Mouse (Mus musculus) heart, embryonic 12.5 days (tissue): ENCODE measurements around the gene Ficd. TPM values are rescaled to one million over a fixed set of nuclear protein-coding genes. Genes with fewer than 3 reads are reported as not detected.

Source experiments
- ATAC-seq: fragments of 200-750 bp; cut with Nextera tagmentation; 2 replicates; pipeline ENCODE4 v1.8.0; 2017; ENCODE audit warnings: moderate TSS enrichment, moderate library complexity; ENCODE audit not compliant: insufficient number of reproducible peaks, low FRiP score
- H3K27ac ChIP-seq: fragments of 300-500 bp; sonication (generic); 2 replicates; pipeline ENCODE4 v1.5.1; 2016; ENCODE audit warnings: mild to moderate bottlenecking, moderate library complexity; ENCODE audit not compliant: poor library complexity, severe bottlenecking
- H3K27me3 ChIP-seq: fragments of 300-500 bp; sonication (generic); replicated peaks from 2 replicates; pipeline ENCODE4 v1.6.1; 2016; ENCODE audit warnings: mild to moderate bottlenecking, moderate library complexity
- H3K36me3 ChIP-seq: fragments of 300-500 bp; sonication (generic); 2 replicates; pipeline ENCODE4 v1.6.1; 2016; ENCODE audit warnings: mild to moderate bottlenecking, moderate library complexity
- H3K4me1 ChIP-seq: fragments of 300-500 bp; sonication (generic); replicated peaks from 2 replicates; pipeline ENCODE4 v1.6.1; 2016; ENCODE audit warnings: mild to moderate bottlenecking
- H3K4me2 ChIP-seq: fragments of 300-500 bp; sonication (generic); 2 replicates; pipeline ENCODE4 v1.6.1; 2016; ENCODE audit warnings: mild to moderate bottlenecking, moderate library complexity
- H3K4me3 ChIP-seq: fragments of 300-500 bp; sonication (generic); 2 replicates; pipeline ENCODE4 v1.5.1; 2016; ENCODE audit warnings: mild to moderate bottlenecking
- H3K9ac ChIP-seq: fragments of 300-500 bp; sonication (generic); 2 replicates; pipeline ENCODE4 v1.6.1; 2016; ENCODE audit warnings: mild to moderate bottlenecking, moderate library complexity
- H3K9me3 ChIP-seq: fragments of 300-500 bp; sonication (generic); replicated peaks from 2 replicates; pipeline ENCODE4 v1.6.1; 2016; ENCODE audit warnings: mild to moderate bottlenecking, moderate library complexity
- WGBS: fragments of 180-500 bp; shearing (Covaris S2); methylation state at CpG from one replicate; pipeline ENCODE4 v1.1.7; 2016; 5-methylcytosine and 5-hydroxymethylcytosine counted together
- polyA plus RNA-seq: library from polyadenylated mRNA; unstranded; fragments of >200 nt; fragmentation: Nextera tagmentation; extraction: Ambion mirVana; gene quantifications from 2 replicates; pipeline ENCODE4 v1.2.1, GENCODE M21; 2016

The Ficd gene
- polyA plus RNA-seq, 1 experiment from 2014 or later, result 6.9 TPM

DNA sequence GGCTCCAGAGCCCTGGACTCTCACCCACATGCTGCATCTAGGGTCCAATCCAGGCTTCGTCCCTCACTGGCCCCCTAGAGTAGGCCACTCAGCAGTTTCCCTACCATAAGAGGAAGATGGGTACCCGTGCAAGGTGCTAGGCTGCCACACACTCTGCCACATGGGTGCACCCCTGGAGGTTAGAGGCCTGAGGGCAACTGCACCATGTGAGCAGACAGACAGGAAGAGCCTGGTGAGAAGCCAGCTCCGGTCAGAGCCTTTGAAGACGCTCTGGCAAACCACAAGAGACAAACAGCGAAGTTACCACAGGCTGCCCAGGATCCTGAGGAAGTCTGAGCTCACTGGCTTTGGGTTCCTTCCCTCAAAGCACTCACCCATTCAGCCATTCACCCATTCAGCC lies 51.4 kb downstream of the Ficd start:
- Histone ChIP-seq H3K9ac (no peak overlapping the region), H3K9me3 (no peaks in the 10 kb centered on the region), H3K4me2 (no peak overlapping the region), H3K27ac (no peak overlapping the region), H3K4me1 (peaks cover 41% of the 10 kb centered on the region), H3K4me3 (no peak overlapping the region), H3K36me3 (no peaks in the 10 kb centered on the region), H3K27me3 (0 out of 2 replicates have a peak, but pooled peaks cover 3% of the 10 kb centered on the region)
- ATAC-seq, result no peak
- WGBS, result 77% methylated on average over 5 of the region's 5 CpGs

DNA sequence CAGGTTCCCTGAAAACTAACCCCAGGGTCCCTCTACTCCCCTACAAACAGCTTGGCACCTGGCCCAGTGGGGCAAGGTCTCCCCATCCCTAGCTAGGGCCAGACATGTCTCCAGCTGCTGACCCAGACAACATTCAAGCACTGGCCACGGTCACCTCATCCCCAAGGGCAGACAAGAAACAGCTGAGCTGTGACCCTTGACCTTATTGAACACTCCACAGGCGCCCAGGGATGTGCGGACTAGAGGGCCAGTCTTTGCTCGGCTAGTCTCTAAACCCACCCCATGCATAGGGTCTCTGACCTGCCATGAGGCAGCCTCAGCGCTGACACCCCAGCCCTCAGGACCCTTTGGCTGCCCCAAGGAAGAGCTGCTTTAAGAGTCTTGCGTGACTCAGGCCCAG lies 53.0 kb downstream of the Ficd start:
- Histone ChIP-seq H3K27me3 (no peaks in the 10 kb centered on the region), H3K9ac (no peak overlapping the region), H3K4me1 (peaks cover 28% of the 10 kb centered on the region), H3K27ac (no peak overlapping the region), H3K4me3 (no peak overlapping the region), H3K36me3 (no peaks in the 10 kb centered on the region), H3K9me3 (no peaks in the 10 kb centered on the region), H3K4me2 (no peak overlapping the region)
- no peak for ATAC-seq
- WGBS, result 43% methylated on average over 6 of the region's 6 CpGs

GRCm38 (mm10) chr5:113789075-113789788 lies 53.6 kb downstream of the Ficd start:
- no peak overlapping the region for H3K4me3 ChIP-seq
- no peak overlapping the region for H3K4me2 ChIP-seq
- no peak overlapping the region for H3K27ac ChIP-seq
- no peaks in the 10 kb centered on the region for H3K36me3 ChIP-seq
- no peaks in the 10 kb centered on the region for H3K9me3 ChIP-seq
- WGBS, result 35% methylated on average over 7 of the region's 7 CpGs
- 0 out of 2 replicates have a peak, but pooled peaks cover under 1% of the 10 kb centered on the region for H3K27me3 ChIP-seq
- no peak overlapping the region for H3K9ac ChIP-seq
- no peak; the same call in 1 of the 2 replicates for ATAC-seq
- peaks cover 23% of the 10 kb centered on the region for H3K4me1 ChIP-seq

Other genes starting within 250 kb of the Ficd start
- gene Wscd2, start 245.5 kb upstream of the Ficd start, polyA plus RNA-seq, result 5.4 TPM in 2 replicates
- 1.4 and 1.8 TPM in 2 replicates for gene Cmklr1, start 85.4 kb upstream of the Ficd start, polyA plus RNA-seq
- gene 1700069L16Rik, start 11.0 kb upstream of the Ficd start, polyA plus RNA-seq, result not detected in 2 replicates
- 44.4 and 50.1 TPM in 2 replicates for gene Sart3, start 36.7 kb downstream of the Ficd start, polyA plus RNA-seq
- gene Iscu, start 36.9 kb downstream of the Ficd start, polyA plus RNA-seq, result 111 and 112 TPM in 2 replicates
- gene Tmem119, start 64.7 kb downstream of the Ficd start, polyA plus RNA-seq, result 13.0 and 13.4 TPM in 2 replicates
- 0.51 and 0.72 TPM in 2 replicates for gene Selplg, start 96.8 kb downstream of the Ficd start, polyA plus RNA-seq
- gene Coro1c, start 173.0 kb downstream of the Ficd start, polyA plus RNA-seq, result 137 and 141 TPM in 2 replicates